Mouse (Mus musculus) spleen, adult 2 months (tissue): ENCODE results near the gene Lrfn2. TPM values are rescaled to one million over a fixed set of nuclear protein-coding genes. Genes with fewer than 3 reads are reported as not detected.

Experiments
- DNase-seq, 2 experiments: peaks; one replicate each; pipeline versions ENCODE4 v3.0.0 to v3.0.0-alpha.2; 2012 to 2021; ENCODE audit warnings: low spot score in 2 of 2, low read depth in 1 of 2
- H3K27ac ChIP-seq: fragments of 200-500 bp; 2 replicates; pipeline ENCODE4 v1.5.1; 2012; ENCODE audit warnings: low read length, inconsistent platforms; ENCODE audit not compliant: insufficient read depth
- H3K27me3 ChIP-seq: fragments of 200-500 bp; 2 replicates; pipeline ENCODE4 v1.6.1; 2012; ENCODE audit warnings: mild to moderate bottlenecking, moderate library complexity, low read length, inconsistent platforms; ENCODE audit not compliant: control insufficient read depth, insufficient read depth
- H3K36me3 ChIP-seq: fragments of 200-500 bp; 2 replicates; pipeline ENCODE4 v1.6.1; 2012; ENCODE audit warnings: mild to moderate bottlenecking, low read length, inconsistent platforms; ENCODE audit not compliant: control insufficient read depth, insufficient read depth
- H3K4me1 ChIP-seq: fragments of 200-500 bp; 2 replicates; pipeline ENCODE4 v1.6.1; 2011; ENCODE audit warnings: inconsistent platforms; ENCODE audit not compliant: control insufficient read depth, insufficient read depth, insufficient read length
- H3K4me3 ChIP-seq: fragments of 200-500 bp; 2 replicates; pipeline ENCODE4 v1.5.1; 2011; ENCODE audit warnings: mild to moderate bottlenecking, inconsistent platforms; ENCODE audit not compliant: insufficient read depth, insufficient read length; ENCODE audit errors: extremely low read depth
- CTCF ChIP-seq: fragments of 200-500 bp; IDR thresholded peaks from 2 replicates; pipeline ENCODE4 v1.5.1; 2011; ENCODE audit warnings: mild to moderate bottlenecking, inconsistent platforms; ENCODE audit not compliant: insufficient read depth, insufficient read length, insufficient replicate concordance; ENCODE audit errors: extremely low read depth
- POLR2A ChIP-seq: fragments of 200-500 bp; IDR thresholded peaks from 2 replicates; pipeline ENCODE4 v1.6.1; 2011; ENCODE audit warnings: low read depth, low read length, inconsistent platforms
- WGBS: fragments of 180-500 bp; shearing (Covaris S2); methylation state at CpG from one replicate; pipeline ENCODE4 v1.1.7; 2018; 5-methylcytosine and 5-hydroxymethylcytosine counted together
- polyA plus RNA-seq: library from polyadenylated mRNA; depleted of rRNA; stranded (reverse); fragments of >200 nt; gene quantifications from 2 replicates; pipeline ENCODE4 v1.2.3, GENCODE M21; 2012

Lrfn2 gene
- polyA plus RNA-seq, 1 experiment: 0.02 TPM

DNA sequence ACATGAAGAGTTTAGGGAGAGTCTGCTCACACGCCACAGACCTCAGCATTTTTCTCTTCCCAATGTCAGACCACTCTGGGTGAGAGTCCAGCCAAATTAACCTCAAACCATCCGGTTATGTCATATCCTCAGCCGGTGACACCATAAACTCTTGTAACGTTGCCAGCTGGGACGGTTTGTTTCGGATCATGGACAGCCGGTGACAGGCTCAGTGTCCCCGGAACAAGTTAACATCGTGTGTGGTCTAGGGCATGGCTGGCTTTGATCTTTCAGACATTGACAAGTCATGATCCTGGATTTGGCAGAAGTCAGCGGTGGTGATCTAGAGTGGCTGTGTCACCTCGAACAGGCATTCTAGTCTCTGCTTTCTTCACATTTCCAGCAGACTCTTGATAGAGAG is 119.1 kb downstream of the Lrfn2 start:
- Histone ChIP-seq H3K4me3 (no peak overlapping the region), H3K27me3 (no peaks in the 10 kb centered on the region), H3K4me1 (no peaks in the 10 kb centered on the region), H3K36me3 (no peaks in the 10 kb centered on the region), H3K27ac (no peak overlapping the region)
- TF ChIP-seq CTCF (no peak), POLR2A (no peak)
- DNase-seq: no peak
- WGBS: 89% methylated on average over 11 of the region's 11 CpGs

GRCm38 (mm10) chr17:49061141-49061540 is 129.0 kb downstream of the Lrfn2 start:
- no peaks in the 10 kb centered on the region for H3K27me3 ChIP-seq
- no peak overlapping the region for H3K4me3 ChIP-seq
- 80% methylated on average over 8 of the region's 8 CpGs for WGBS
- no peak for DNase-seq
- H3K36me3 ChIP-seq: no peaks in the 10 kb centered on the region
- H3K27ac ChIP-seq: no peak overlapping the region
- no peak for TF ChIP-seq POLR2A
- TF ChIP-seq CTCF: no peak
- no peaks in the 10 kb centered on the region for H3K4me1 ChIP-seq

DNA sequence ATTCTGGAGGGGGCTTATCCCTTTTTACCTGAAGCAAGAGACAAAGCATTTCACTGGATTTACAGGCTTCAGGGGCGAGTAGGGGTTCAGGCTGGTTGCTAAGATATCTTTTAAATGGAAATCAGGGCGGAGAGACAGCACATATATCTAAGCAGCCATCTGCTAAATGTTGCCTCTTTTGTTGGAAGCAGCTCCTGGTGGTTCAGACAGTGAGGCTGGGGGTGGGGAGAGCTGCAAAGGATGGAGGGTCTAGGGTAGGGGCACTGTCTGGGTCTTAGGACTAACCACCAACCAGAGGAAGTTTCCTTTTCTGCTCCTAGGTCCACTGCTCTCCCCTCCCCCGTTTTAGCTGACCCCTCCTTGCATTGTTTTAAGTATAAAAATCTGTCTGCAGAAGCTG is 131.6 kb downstream of the Lrfn2 start:
- Histone ChIP-seq H3K4me1 (no peaks in the 10 kb centered on the region), H3K27me3 (no peaks in the 10 kb centered on the region), H3K4me3 (no peak overlapping the region), H3K27ac (no peak overlapping the region), H3K36me3 (no peaks in the 10 kb centered on the region)
- no peak for DNase-seq
- WGBS: 65% methylated on average over 3 of the region's 3 CpGs
- TF ChIP-seq POLR2A (no peak), CTCF (no peak)

DNA sequence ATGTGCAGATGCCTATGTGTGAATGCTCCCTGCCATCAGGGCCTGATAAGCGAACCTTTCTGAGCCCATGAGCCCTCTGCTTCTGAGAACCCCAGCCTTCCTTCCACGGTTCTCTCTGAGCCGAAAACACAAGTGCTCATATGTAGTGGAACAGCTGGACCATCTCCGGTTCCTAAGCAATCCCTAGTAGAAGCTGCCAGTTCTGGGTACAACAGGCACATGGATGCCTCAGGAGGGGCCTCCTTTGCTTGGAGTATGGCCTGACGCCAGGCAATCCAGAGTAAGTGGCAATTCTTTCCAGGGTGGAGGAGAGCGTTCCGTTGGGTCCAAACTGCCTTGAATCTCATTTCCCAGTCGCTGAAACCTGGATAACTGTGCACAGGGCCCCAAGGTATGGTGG is 132.3 kb downstream of the Lrfn2 start:
- H3K36me3 ChIP-seq: no peaks in the 10 kb centered on the region
- no peak for TF ChIP-seq POLR2A
- H3K27ac ChIP-seq: no peak overlapping the region
- no peaks in the 10 kb centered on the region for H3K4me1 ChIP-seq
- no peak for DNase-seq
- 89% methylated on average over 8 of the region's 8 CpGs for WGBS
- H3K27me3 ChIP-seq: no peaks in the 10 kb centered on the region
- H3K4me3 ChIP-seq: no peak overlapping the region

GRCm38 (mm10) chr17:49065050-49065449 is 132.9 kb downstream of the Lrfn2 start:
- Histone ChIP-seq H3K4me1 (no peaks in the 10 kb centered on the region), H3K4me3 (no peak overlapping the region), H3K27me3 (no peaks in the 10 kb centered on the region), H3K36me3 (no peaks in the 10 kb centered on the region), H3K27ac (no peak overlapping the region)
- no peak for DNase-seq
- TF ChIP-seq POLR2A (no peak), CTCF (no peak)
- WGBS: 94% methylated on average over 3 of the region's 3 CpGs

DNA sequence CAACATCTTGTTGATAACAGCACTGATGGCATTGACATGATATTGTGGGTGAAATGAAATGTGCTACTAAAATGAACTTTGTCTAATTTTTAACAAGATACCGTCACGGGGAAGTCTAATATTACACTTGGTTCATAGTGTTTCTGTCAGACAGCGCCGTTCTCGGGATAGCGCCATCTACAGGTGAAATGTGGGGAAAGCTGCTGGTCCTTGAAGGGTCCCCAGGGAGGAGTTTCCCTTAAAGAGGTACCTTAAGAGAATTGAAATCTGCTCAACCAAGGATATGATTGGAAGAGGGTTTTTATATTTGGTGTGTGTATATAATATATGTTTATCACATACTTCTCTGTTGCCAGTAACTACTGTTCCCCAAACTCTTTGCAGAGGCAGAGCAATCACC is 134.6 kb downstream of the Lrfn2 start:
- no peaks in the 10 kb centered on the region for H3K27me3 ChIP-seq
- TF ChIP-seq POLR2A: no peak
- no peak for TF ChIP-seq CTCF
- H3K36me3 ChIP-seq: no peaks in the 10 kb centered on the region
- H3K27ac ChIP-seq: no peak overlapping the region
- DNase-seq: no peak
- H3K4me3 ChIP-seq: no peak overlapping the region
- WGBS: 44% methylated on average over 6 of the region's 6 CpGs
- no peaks in the 10 kb centered on the region for H3K4me1 ChIP-seq

- no peak for DNase-seq
- H3K27ac ChIP-seq: no peak overlapping the region
- no peak overlapping the region for H3K4me3 ChIP-seq
- H3K27me3 ChIP-seq: no peaks in the 10 kb centered on the region; the same call in 1 of the 2 replicates
- no peaks in the 10 kb centered on the region for H3K4me1 ChIP-seq
- H3K36me3 ChIP-seq: no peaks in the 10 kb centered on the region
- TF ChIP-seq POLR2A: no peak
- no peak for TF ChIP-seq CTCF
- 73% methylated on average over 2 of the region's 2 CpGs for WGBS
These were observed 146.0 kb downstream of the Lrfn2 start for GRCm38 (mm10) chr17:49078168-49078567.

GRCm38 (mm10) chr17:49079647-49080046 is 147.5 kb downstream of the Lrfn2 start:
- no peaks in the 10 kb centered on the region for H3K36me3 ChIP-seq
- WGBS: 5% methylated on average over 2 of the region's 2 CpGs
- no peaks in the 10 kb centered on the region; the same call in 1 of the 2 replicates for H3K27me3 ChIP-seq
- no peaks in the 10 kb centered on the region for H3K4me1 ChIP-seq
- TF ChIP-seq POLR2A: no peak
- no peak for TF ChIP-seq CTCF
- no peak for DNase-seq
- H3K27ac ChIP-seq: no peak overlapping the region
- no peak overlapping the region for H3K4me3 ChIP-seq
